Mouse (Mus musculus) Patski (cell line): ENCODE measurements around the gene Cdkn2c. TPM values are rescaled to one million over a fixed set of nuclear protein-coding genes. Genes with fewer than 3 reads are reported as not detected.

Experiments
- ATAC-seq: fragments of 100-300 bp; one replicate; pipeline ENCODE4 v1.8.0; 2021
- CTCF ChIA-PET: fragments of 350-600 bp; sonication (Branson Sonifier 250); formaldehyde crosslinking; loops from one replicate; lab custom pipeline; 2022; ENCODE audit warnings: inconsistent platforms; lab: Charles Lee
- POLR2A ChIA-PET: fragments of 350-600 bp; sonication (Branson Sonifier 250); formaldehyde crosslinking; loops from one replicate; lab custom pipeline; 2022; ENCODE audit warnings: antibody characterized with exemption, inconsistent platforms; lab: Charles Lee
- DNase-seq: peaks from one replicate; pipeline ENCODE4 v3.0.0-alpha.2; 2011; ENCODE audit warnings: low read depth, low spot score
- H3K27me3 ChIP-seq: fragments of 371-371 bp; one replicate; pipeline ENCODE4 v1.5.1; 2021
- CTCF ChIP-seq: fragments of 100-300 bp; IDR thresholded peaks from one replicate; pipeline ENCODE4 v1.5.1; 2021
- in situ Hi-C: fragments of 300-500 bp; cut with MboI; formaldehyde crosslinking; loops from 3 replicates; pipeline ENCODE4 v1.11.1; 2018; ENCODE audit warnings: low pct_unique_long_range_greater_than_20kb, mixed read lengths
- polyA plus RNA-seq: library from polyadenylated mRNA; unstranded; gene quantifications from one replicate; pipeline ENCODE4 v1.2.3, GENCODE M21; 2021

The Cdkn2c gene
- polyA plus RNA-seq, 1 experiment from 2014 or later: 59.1 TPM

- ATAC-seq (no peak), DNase-seq (no peak)
- in situ Hi-C loops: no loop called here
- CTCF ChIA-PET: interaction anchor here (0.6 to 1.2 kb wide), 3 partner anchors 45 to 233 kb away, joined by 3 read pairs; no protein-coding TSS in a partner anchor
- POLR2A ChIA-PET: no interaction called here
- no peaks in the 10 kb centered on the region for H3K27me3 ChIP-seq
- TF ChIP-seq CTCF: peak; percentile 12
These were observed 3.2 kb upstream of the Cdkn2c start for GRCm38 (mm10) chr4:109670213-109670612.

- no peak for TF ChIP-seq CTCF
- DNase-seq (no peak), ATAC-seq (no peak)
- no peaks in the 10 kb centered on the region for H3K27me3 ChIP-seq
- POLR2A ChIA-PET: interaction anchor here (5.7 kb wide), 1 partner anchor 11 kb away, joined by 67 read pairs; no protein-coding TSS in a partner anchor
- CTCF ChIA-PET: interaction anchor here (0.5 to 1.7 kb wide), 6 partner anchors 9 to 334 kb away, joined by 3 to 4 read pairs (median 3); no protein-coding TSS in a partner anchor
- in situ Hi-C loops: no loop called here
These were observed 529 bp upstream of the Cdkn2c start for GRCm38 (mm10) chr4:109667518-109667917.

- POLR2A ChIA-PET: interaction anchor here (1.0 to 5.7 kb wide), 3 partner anchors 10 to 190 kb away, joined by 3 to 67 read pairs (median 4); no protein-coding TSS in a partner anchor
- in situ Hi-C loops: no loop called here
- CTCF ChIA-PET: interaction anchor here (1.2 to 3.6 kb wide), 7 partner anchors 9 to 184 kb away, joined by 3 to 29 read pairs (median 7); no protein-coding TSS in a partner anchor
- TF ChIP-seq CTCF: no peak
- peak; percentile 23 for ATAC-seq
- H3K27me3 ChIP-seq: no peaks in the 10 kb centered on the region
- no peak for DNase-seq
These were observed 968 bp downstream of the Cdkn2c start for GRCm38 (mm10) chr4:109665982-109666460.

GRCm38 (mm10) chr4:109665101-109665981, 1.6 kb downstream of the Cdkn2c start:
- TF ChIP-seq CTCF: no peak
- DNase-seq (no peak), ATAC-seq (peak; percentile 35)
- no peaks in the 10 kb centered on the region for H3K27me3 ChIP-seq
- ChIA-PET CTCF (interaction anchor here (0.8 to 3.6 kb wide), 11 partner anchors 8 to 184 kb away, joined by 3 to 29 read pairs (median 4); no protein-coding TSS in a partner anchor), POLR2A (interaction anchor here (0.6 to 5.7 kb wide), 5 partner anchors 9 to 247 kb away, joined by 3 to 67 read pairs (median 3); no protein-coding TSS in a partner anchor)
- in situ Hi-C loops: no loop called here

GRCm38 (mm10) chr4:109664091-109664490, 2.9 kb downstream of the Cdkn2c start:
- ATAC-seq: no peak
- ChIA-PET POLR2A (interaction anchor here (5.7 kb wide), 1 partner anchor 8 kb away, joined by 67 read pairs; no protein-coding TSS in a partner anchor), CTCF (interaction anchor here (1.0 to 3.6 kb wide), 5 partner anchors 7 to 39 kb away, joined by 3 to 29 read pairs (median 4); no protein-coding TSS in a partner anchor)
- no peak for TF ChIP-seq CTCF
- in situ Hi-C loops: no loop called here
- no peak for DNase-seq
- H3K27me3 ChIP-seq: no peaks in the 10 kb centered on the region

- DNase-seq (no peak), ATAC-seq (no peak)
- CTCF ChIA-PET: interaction anchor here (1.2 to 1.4 kb wide), 2 partner anchors 14 to 214 kb away, joined by 3 to 4 read pairs; no protein-coding TSS in a partner anchor
- H3K27me3 ChIP-seq: no peaks in the 10 kb centered on the region
- in situ Hi-C loops: no loop called here
- TF ChIP-seq CTCF: no peak
- POLR2A ChIA-PET: interaction anchor here (1.2 kb wide), 1 partner anchor 10 kb away, joined by 3 read pairs; no protein-coding TSS in a partner anchor
These were observed 4.7 kb downstream of the Cdkn2c start for GRCm38 (mm10) chr4:109662271-109662670.

GRCm38 (mm10) chr4:109661183-109661582, 5.8 kb downstream of the Cdkn2c start:
- H3K27me3 ChIP-seq: no peaks in the 10 kb centered on the region
- ChIA-PET POLR2A (interaction anchor here (0.8 kb wide), 1 partner anchor 8 kb away, joined by 8 read pairs; no protein-coding TSS in a partner anchor), CTCF (interaction anchor here (1.2 to 1.4 kb wide), 3 partner anchors 10 to 213 kb away, joined by 3 to 4 read pairs (median 3); no protein-coding TSS in a partner anchor)
- TF ChIP-seq CTCF: no peak
- ATAC-seq: no peak
- no peak for DNase-seq
- in situ Hi-C loops: no loop called here

- ATAC-seq (no peak), DNase-seq (no peak)
- TF ChIP-seq CTCF: no peak
- ChIA-PET POLR2A (no interaction called here), CTCF (interaction anchor here (1.2 to 2.6 kb wide), 2 partner anchors 9 to 84 kb away, joined by 3 to 6 read pairs; no protein-coding TSS in a partner anchor)
- H3K27me3 ChIP-seq: no peaks in the 10 kb centered on the region
- in situ Hi-C loops: no loop called here
These were observed 6.4 kb downstream of the Cdkn2c start for GRCm38 (mm10) chr4:109660568-109660967.

- ATAC-seq (no peak), DNase-seq (no peak)
- in situ Hi-C loops: no loop called here
- ChIA-PET CTCF (interaction anchor here (1.2 to 2.6 kb wide), 3 partner anchors 83 to 111 kb away, joined by 3 to 6 read pairs (median 3); no protein-coding TSS in a partner anchor), POLR2A (no interaction called here)
- no peak for TF ChIP-seq CTCF
- H3K27me3 ChIP-seq: no peaks in the 10 kb centered on the region
These were observed 7.4 kb downstream of the Cdkn2c start for GRCm38 (mm10) chr4:109659571-109659970.

- TF ChIP-seq CTCF: no peak
- CTCF ChIA-PET: interaction anchor here (1.3 to 2.6 kb wide), 3 partner anchors 8 to 86 kb away, joined by 3 to 6 read pairs (median 4); partner anchors contain the start of gene Cdkn2c
- DNase-seq (no peak), ATAC-seq (no peak)
- in situ Hi-C loops: no loop called here
- POLR2A ChIA-PET: interaction anchor here (0.6 to 5.5 kb wide), 5 partner anchors 7 to 182 kb away, joined by 3 to 67 read pairs (median 3); partner anchors contain the start of gene Cdkn2c
- H3K27me3 ChIP-seq: no peaks in the 10 kb centered on the region
These were observed 8.2 kb downstream of the Cdkn2c start for GRCm38 (mm10) chr4:109658826-109659225.
